Mouse (Mus musculus): ENCODE measurements at regions not wholly inside any gene's neighbourhood (a gene's known extent, or its start where the extent isn't known, plus 50 kb on each side); places are given as distances from the start of the nearest gene placed in this dataset.

DNA sequence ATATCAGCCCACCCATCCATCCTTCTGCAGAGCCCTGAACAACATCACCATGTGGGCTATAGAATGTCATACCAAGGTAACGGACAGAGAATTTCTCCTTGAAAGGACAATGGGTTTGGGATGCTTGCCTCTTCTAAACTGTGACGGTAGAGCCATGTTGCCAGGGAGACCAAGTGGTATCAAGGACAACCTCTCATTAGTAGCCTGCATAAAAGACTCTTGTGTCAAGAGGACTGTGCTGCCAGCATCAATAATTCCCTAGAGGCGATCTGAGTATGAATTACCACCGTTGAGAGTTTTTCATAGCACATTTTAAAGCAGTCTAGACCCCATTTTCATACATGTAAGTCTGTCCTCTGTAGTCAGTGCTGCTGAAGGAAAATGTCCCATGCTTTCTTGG, 79.3 kb upstream of the Hpf1 start:
- H3K79me2 ChIP-seq (ENCODE audit: control insufficient read depth, insufficient read depth), result no peaks in the 10 kb centered on the region
- H3K4me3 ChIP-seq (ENCODE audit: insufficient read depth, poor library complexity, severe bottlenecking), result no peak overlapping the region
- no peaks in the 10 kb centered on the region for H3K36me3 ChIP-seq (ENCODE audit: control insufficient read depth, insufficient read depth)
- no peaks in the 10 kb centered on the region for H3K27me3 ChIP-seq (ENCODE audit: control insufficient read depth, insufficient read depth, insufficient read length)
- H3ac ChIP-seq (ENCODE audit: control insufficient read depth, insufficient read length, low read depth), result no peak overlapping the region
- H3K79me3 ChIP-seq (ENCODE audit: low read depth), result no peaks in the 10 kb centered on the region
- TF ChIP-seq CTCF (IDR thresholded peaks at IDR 0.05; ENCODE audit: control insufficient read depth, insufficient read depth, insufficient read length) (no peak), CEBPB (IDR thresholded peaks at IDR 0.05; ENCODE audit: low read depth) (no peak), MYOD1 (IDR thresholded peaks at IDR 0.05; ENCODE audit: control insufficient read depth, insufficient read length, low read depth) (no peak), MYOG (IDR thresholded peaks at IDR 0.05; ENCODE audit: control insufficient read depth, extremely low read depth, insufficient read length) (no peak), FOSL1 (IDR thresholded peaks at IDR 0.05; ENCODE audit: insufficient read depth, low read length, poor library complexity, severe bottlenecking) (no peak), USF1 (IDR thresholded peaks at IDR 0.05; ENCODE audit: low read depth) (no peak)

DNA sequence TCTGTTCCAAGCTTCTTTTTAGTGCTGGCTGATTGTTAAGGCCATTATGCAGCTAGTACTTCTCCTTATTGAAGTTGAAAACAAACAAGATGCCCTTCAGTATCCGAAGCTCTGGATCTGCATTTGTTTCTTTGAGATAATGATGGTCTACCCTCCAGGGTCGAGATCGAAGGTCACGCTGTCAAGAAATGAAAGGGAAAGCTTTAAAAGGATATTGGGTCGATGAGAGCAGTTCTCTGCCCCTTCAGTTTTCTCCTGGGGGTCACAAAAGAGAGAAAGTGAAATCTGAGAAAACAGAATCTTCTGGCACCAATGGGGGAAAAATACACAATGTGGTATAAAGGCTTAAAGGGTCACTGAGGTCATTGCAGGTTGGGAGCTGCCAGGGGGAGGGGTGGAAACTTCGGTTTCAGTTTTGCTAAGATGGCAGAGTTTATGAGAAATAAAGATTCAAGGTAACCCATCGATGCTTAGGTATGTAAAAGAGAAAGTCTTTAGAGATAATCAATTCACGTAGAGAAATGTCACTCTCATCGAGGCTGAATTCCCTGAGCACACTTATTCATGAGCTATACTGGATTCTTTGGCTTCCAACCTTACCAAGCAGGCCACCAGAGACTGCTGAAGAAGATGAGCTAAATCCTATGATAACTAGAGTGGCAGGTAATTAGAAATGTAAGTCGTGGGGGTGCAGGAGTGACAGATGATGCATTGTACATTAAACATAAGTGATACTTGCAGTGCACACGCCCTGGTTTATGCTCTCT, 64.4 kb upstream of the Hpf1 start:
- H3K79me3 ChIP-seq (ENCODE audit: low read depth), result no peaks in the 10 kb centered on the region
- TF ChIP-seq CEBPB (IDR thresholded peaks at IDR 0.05; ENCODE audit: low read depth) (no peak), CTCF (IDR thresholded peaks at IDR 0.05; ENCODE audit: control insufficient read depth, insufficient read depth, insufficient read length) (no peak), MAX (IDR thresholded peaks at IDR 0.05) (no peak), USF1 (IDR thresholded peaks at IDR 0.05; ENCODE audit: low read depth) (no peak)
- no peaks in the 10 kb centered on the region for H3K79me2 ChIP-seq (ENCODE audit: control insufficient read depth, insufficient read depth)
- no peaks in the 10 kb centered on the region for H3K36me3 ChIP-seq (ENCODE audit: control insufficient read depth, insufficient read depth)
- H3K27me3 ChIP-seq (ENCODE audit: control insufficient read depth, insufficient read depth, insufficient read length), result no peaks in the 10 kb centered on the region
- no peak overlapping the region for H3K4me3 ChIP-seq (ENCODE audit: insufficient read depth, poor library complexity, severe bottlenecking)
- no peak overlapping the region for H3ac ChIP-seq (ENCODE audit: control insufficient read depth, insufficient read length, low read depth)

DNA sequence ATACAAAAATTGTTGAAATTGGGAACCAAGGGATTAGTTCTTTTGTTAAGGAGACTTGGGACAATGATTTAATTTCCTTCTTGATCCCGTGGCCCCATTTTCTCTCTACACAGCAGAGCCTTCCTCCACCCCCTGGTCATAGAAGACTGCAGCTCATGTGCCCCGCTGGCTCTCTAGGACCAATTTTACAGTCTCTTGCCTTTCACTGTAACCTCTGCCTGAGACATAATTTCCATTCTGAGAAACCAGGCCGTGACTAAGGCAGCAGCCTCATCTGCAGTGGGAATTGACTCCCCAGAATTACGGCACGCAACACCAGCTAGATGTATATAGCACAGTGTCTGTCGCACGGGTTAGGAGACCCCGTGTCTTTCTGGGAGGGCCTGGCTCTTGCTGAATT, 63.0 kb upstream of the Hpf1 start:
- Histone ChIP-seq H3K4me3 (ENCODE audit: insufficient read depth, poor library complexity, severe bottlenecking) (no peak overlapping the region), H3K79me2 (ENCODE audit: control insufficient read depth, insufficient read depth) (no peaks in the 10 kb centered on the region)
- TF ChIP-seq MAX (IDR thresholded peaks at IDR 0.05) (no peak), USF1 (IDR thresholded peaks at IDR 0.05; ENCODE audit: low read depth) (no peak), MYOG (IDR thresholded peaks at IDR 0.05; ENCODE audit: control insufficient read depth, extremely low read depth, insufficient read length) (no peak), CTCF (IDR thresholded peaks at IDR 0.05; ENCODE audit: control insufficient read depth, insufficient read depth, insufficient read length) (no peak), CEBPB (IDR thresholded peaks at IDR 0.05; ENCODE audit: low read depth) (no peak), MYOD1 (IDR thresholded peaks at IDR 0.05; ENCODE audit: control insufficient read depth, insufficient read length, low read depth) (no peak), FOSL1 (IDR thresholded peaks at IDR 0.05; ENCODE audit: insufficient read depth, low read length, poor library complexity, severe bottlenecking) (no peak)

DNA sequence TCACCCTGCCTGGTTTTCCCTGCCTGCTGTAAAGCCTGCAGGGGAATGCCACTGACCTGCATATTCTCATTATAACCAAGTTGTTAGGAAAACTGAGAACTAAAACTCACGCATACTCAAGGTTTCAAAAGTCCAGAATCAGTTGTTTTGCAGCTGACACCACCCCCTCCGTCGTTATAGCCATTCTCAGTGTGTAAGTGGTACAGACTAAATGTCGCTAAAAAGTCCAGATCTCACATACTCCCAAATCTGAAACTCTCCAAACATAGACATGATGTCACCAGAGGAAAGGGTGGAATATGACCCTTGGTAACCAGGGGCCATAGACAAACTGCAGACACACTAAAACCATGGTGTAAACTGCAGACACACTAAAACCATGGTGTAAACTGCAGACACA, 61.1 kb upstream of the Hpf1 start:
- Histone ChIP-seq H3K79me2 (ENCODE audit: control insufficient read depth, insufficient read depth) (no peaks in the 10 kb centered on the region), H3K4me3 (ENCODE audit: insufficient read depth, poor library complexity, severe bottlenecking) (no peak overlapping the region), H3K79me3 (ENCODE audit: low read depth) (no peaks in the 10 kb centered on the region), H3ac (ENCODE audit: control insufficient read depth, insufficient read length, low read depth) (no peak overlapping the region), H3K27me3 (ENCODE audit: control insufficient read depth, insufficient read depth, insufficient read length) (no peaks in the 10 kb centered on the region), H3K36me3 (ENCODE audit: control insufficient read depth, insufficient read depth) (no peaks in the 10 kb centered on the region)
- TF ChIP-seq FOSL1 (IDR thresholded peaks at IDR 0.05; ENCODE audit: insufficient read depth, low read length, poor library complexity, severe bottlenecking), result no peak
- TF ChIP-seq CEBPB (IDR thresholded peaks at IDR 0.05; ENCODE audit: low read depth), result no peak
- no peak for TF ChIP-seq MYOG (IDR thresholded peaks at IDR 0.05; ENCODE audit: control insufficient read depth, extremely low read depth, insufficient read length)
- no peak for TF ChIP-seq CTCF (IDR thresholded peaks at IDR 0.05; ENCODE audit: control insufficient read depth, insufficient read depth, insufficient read length)
- no peak for TF ChIP-seq MAX (IDR thresholded peaks at IDR 0.05)
- TF ChIP-seq USF1 (IDR thresholded peaks at IDR 0.05; ENCODE audit: low read depth), result no peak
- no peak for TF ChIP-seq MYOD1 (IDR thresholded peaks at IDR 0.05; ENCODE audit: control insufficient read depth, insufficient read length, low read depth)

More for the DNA sequence above, 63.0 kb upstream of the Hpf1 start:
- Histone ChIP-seq H3K27me3 (ENCODE audit: control insufficient read depth, insufficient read depth, insufficient read length) (no peaks in the 10 kb centered on the region), H3ac (ENCODE audit: control insufficient read depth, insufficient read length, low read depth) (no peak overlapping the region), H3K79me3 (ENCODE audit: low read depth) (no peaks in the 10 kb centered on the region), H3K36me3 (ENCODE audit: control insufficient read depth, insufficient read depth) (no peaks in the 10 kb centered on the region)

DNA sequence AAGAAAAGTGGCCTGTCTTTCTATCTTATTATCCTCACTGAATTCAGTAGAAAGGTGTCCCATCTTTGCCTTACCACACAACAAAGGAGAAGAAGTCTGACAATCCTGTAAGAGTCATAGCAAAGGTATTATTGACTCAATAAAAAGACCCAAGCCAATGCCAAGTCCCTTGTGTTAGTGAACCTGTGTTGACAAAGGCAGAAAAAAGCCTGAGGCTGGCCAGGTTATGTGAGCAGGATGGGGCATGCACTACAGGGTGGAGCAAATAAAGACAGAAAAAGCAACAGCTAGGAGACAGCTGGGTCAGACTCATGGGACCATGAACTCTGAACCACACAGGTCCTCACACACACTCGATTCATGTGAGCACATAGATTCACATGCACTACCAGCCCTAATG, 59.7 kb upstream of the Hpf1 start:
- Histone ChIP-seq H3K79me2 (ENCODE audit: control insufficient read depth, insufficient read depth) (no peaks in the 10 kb centered on the region), H3K79me3 (ENCODE audit: low read depth) (no peaks in the 10 kb centered on the region), H3K4me3 (ENCODE audit: insufficient read depth, poor library complexity, severe bottlenecking) (no peak overlapping the region), H3K27me3 (ENCODE audit: control insufficient read depth, insufficient read depth, insufficient read length) (no peaks in the 10 kb centered on the region), H3K36me3 (ENCODE audit: control insufficient read depth, insufficient read depth) (no peaks in the 10 kb centered on the region), H3ac (ENCODE audit: control insufficient read depth, insufficient read length, low read depth) (no peak overlapping the region)
- TF ChIP-seq MYOD1 (IDR thresholded peaks at IDR 0.05; ENCODE audit: control insufficient read depth, insufficient read length, low read depth), result no peak
- no peak for TF ChIP-seq FOSL1 (IDR thresholded peaks at IDR 0.05; ENCODE audit: insufficient read depth, low read length, poor library complexity, severe bottlenecking)
- no peak for TF ChIP-seq MYOG (IDR thresholded peaks at IDR 0.05; ENCODE audit: control insufficient read depth, extremely low read depth, insufficient read length)
- TF ChIP-seq CTCF (IDR thresholded peaks at IDR 0.05; ENCODE audit: control insufficient read depth, insufficient read depth, insufficient read length), result no peak
- no peak for TF ChIP-seq MAX (IDR thresholded peaks at IDR 0.05)
- TF ChIP-seq CEBPB (IDR thresholded peaks at IDR 0.05; ENCODE audit: low read depth), result no peak
- no peak for TF ChIP-seq USF1 (IDR thresholded peaks at IDR 0.05; ENCODE audit: low read depth)

DNA sequence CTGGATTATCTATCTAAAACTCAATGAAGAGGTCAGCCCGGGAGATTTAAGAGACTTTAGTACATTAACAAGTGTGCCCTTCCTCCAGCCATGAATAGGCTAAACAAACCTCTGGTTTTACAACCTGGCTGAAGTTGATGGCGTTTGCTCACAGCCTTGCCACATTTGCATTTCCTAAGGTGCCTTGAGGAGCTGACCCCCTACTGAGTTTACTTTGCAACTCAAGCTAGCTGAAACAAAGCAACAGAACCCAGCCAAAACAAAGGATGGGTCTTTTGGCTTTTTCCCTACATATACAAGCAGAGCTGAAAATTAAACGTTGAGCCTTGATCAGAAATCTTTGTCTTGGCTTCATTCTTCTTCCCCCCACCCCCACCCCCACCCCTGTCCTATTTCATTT, 51.7 kb upstream of the Hpf1 start:
- Histone ChIP-seq H3K79me2 (ENCODE audit: control insufficient read depth, insufficient read depth) (no peaks in the 10 kb centered on the region), H3K27me3 (ENCODE audit: control insufficient read depth, insufficient read depth, insufficient read length) (no peaks in the 10 kb centered on the region), H3ac (ENCODE audit: control insufficient read depth, insufficient read length, low read depth) (no peak overlapping the region), H3K79me3 (ENCODE audit: low read depth) (no peaks in the 10 kb centered on the region), H3K4me3 (ENCODE audit: insufficient read depth, poor library complexity, severe bottlenecking) (no peak overlapping the region), H3K36me3 (ENCODE audit: control insufficient read depth, insufficient read depth) (no peaks in the 10 kb centered on the region)
- TF ChIP-seq MYOD1 (IDR thresholded peaks at IDR 0.05; ENCODE audit: control insufficient read depth, insufficient read length, low read depth) (no peak), USF1 (IDR thresholded peaks at IDR 0.05; ENCODE audit: low read depth) (no peak), FOSL1 (IDR thresholded peaks at IDR 0.05; ENCODE audit: insufficient read depth, low read length, poor library complexity, severe bottlenecking) (no peak)

Measured in C2C12 (cell line).